Mouse (Mus musculus): Measurements from ENCODE around the gene Blnk. TPM values are rescaled to one million over a fixed set of nuclear protein-coding genes. Genes with fewer than 3 reads are reported as not detected.

Blnk gene
- polyA plus RNA-seq, 1 experiment from 2014 or later, result 23.8 TPM

- H3K4me3 ChIP-seq (ENCODE audit: low read depth, low read length), result no peak overlapping the region
- H3K4me1 ChIP-seq (replicated peaks; ENCODE audit: control insufficient read depth, insufficient read depth, low read length), result no peaks in the 10 kb centered on the region
- ATAC-seq, result no peak
- H3K27ac ChIP-seq (ENCODE audit: low read depth, low read length), result no peak overlapping the region
- WGBS, result 58% methylated on average over 8 of the region's 8 CpGs
- H3K9me3 ChIP-seq (ENCODE audit: control insufficient read depth), result no peaks in the 10 kb centered on the region
- peaks cover 19% of the 10 kb centered on the region for H3K36me3 ChIP-seq (ENCODE audit: control insufficient read depth, insufficient read depth)
- H3K27me3 ChIP-seq (replicated peaks; ENCODE audit: control insufficient read depth, insufficient read depth, low read length), result no peaks in the 10 kb centered on the region
- H3K4me2 ChIP-seq (replicated peaks; ENCODE audit: low read depth), result no peak overlapping the region
- no peak for TF ChIP-seq CTCF (IDR thresholded peaks at IDR 0.05; ENCODE audit: low read depth)
- H3K9ac ChIP-seq (ENCODE audit: low read depth, low read length), result no peak overlapping the region
Measured at GRCm38 (mm10) chr19:40935376-40935775, 59.0 kb downstream of the Blnk start.

- 68% methylated on average over 9 of the region's 9 CpGs for WGBS
- TF ChIP-seq CTCF (IDR thresholded peaks at IDR 0.05; ENCODE audit: low read depth), result no peak
- Histone ChIP-seq H3K4me2 (replicated peaks; ENCODE audit: low read depth) (no peak overlapping the region), H3K36me3 (ENCODE audit: control insufficient read depth, insufficient read depth) (peaks cover 13% of the 10 kb centered on the region), H3K4me3 (ENCODE audit: low read depth, low read length) (no peak overlapping the region), H3K27ac (ENCODE audit: low read depth, low read length) (no peak overlapping the region), H3K9me3 (ENCODE audit: control insufficient read depth) (no peaks in the 10 kb centered on the region), H3K27me3 (replicated peaks; ENCODE audit: control insufficient read depth, insufficient read depth, low read length) (no peaks in the 10 kb centered on the region), H3K4me1 (replicated peaks; ENCODE audit: control insufficient read depth, insufficient read depth, low read length) (no peaks in the 10 kb centered on the region), H3K9ac (ENCODE audit: low read depth, low read length) (no peak overlapping the region)
- ATAC-seq, result no peak
Measured at GRCm38 (mm10) chr19:40931581-40932369, 62.6 kb downstream of the Blnk start.

- no peak for ATAC-seq
- 1% methylated on average over 6 of the region's 6 CpGs for WGBS
Measured at GRCm38 (mm10) chr19:40895393-40895703, 99.0 kb downstream of the Blnk start.

GRCm38 (mm10) chr19:40894519-40895392 lies 99.6 kb downstream of the Blnk start, which contains the start of gene Zfp518a:
Zfp518a (plus strand) TSS chr19:40894705.
- no peaks in the 10 kb centered on the region; the same call in 1 of the 2 replicates for H3K4me1 ChIP-seq (replicated peaks; ENCODE audit: control insufficient read depth, insufficient read depth, low read length)
- under 1% methylated on average over 83 of the region's 89 CpGs for WGBS
- H3K9me3 ChIP-seq (ENCODE audit: control insufficient read depth), result 0 out of 2 replicates have a peak, but pooled peaks cover 5% of the 10 kb centered on the region
- 0 out of 2 replicates have a peak, but pooled peaks cover 10% of the 10 kb centered on the region for H3K27me3 ChIP-seq (replicated peaks; ENCODE audit: control insufficient read depth, insufficient read depth, low read length)
- peak; percentile 97 for ATAC-seq
- H3K4me3 ChIP-seq (ENCODE audit: low read depth, low read length), result peak within 1 kb of the TSS; percentile 86
- no peak for TF ChIP-seq CTCF (IDR thresholded peaks at IDR 0.05; ENCODE audit: low read depth)
- peak within 1 kb of the TSS; percentile 85 for H3K27ac ChIP-seq (ENCODE audit: low read depth, low read length)
- H3K4me2 ChIP-seq (replicated peaks; ENCODE audit: low read depth), result peak within 1 kb of the TSS; percentile 76
- peak within 1 kb of the TSS; percentile 73 for H3K9ac ChIP-seq (ENCODE audit: low read depth, low read length)
- no peaks in the 10 kb centered on the region for H3K36me3 ChIP-seq (ENCODE audit: control insufficient read depth, insufficient read depth)

More at GRCm38 (mm10) chr19:40895393-40895703, 99.0 kb downstream of the Blnk start:
- 0 out of 2 replicates have a peak, but pooled peaks cover 9% of the 10 kb centered on the region for H3K27me3 ChIP-seq (replicated peaks; ENCODE audit: control insufficient read depth, insufficient read depth, low read length)
- peak overlapping the region; percentile 86 for H3K4me3 ChIP-seq (ENCODE audit: low read depth, low read length)
- no peaks in the 10 kb centered on the region; the same call in 1 of the 2 replicates for H3K4me1 ChIP-seq (replicated peaks; ENCODE audit: control insufficient read depth, insufficient read depth, low read length)
- peak overlapping the region; percentile 76 for H3K4me2 ChIP-seq (replicated peaks; ENCODE audit: low read depth)
- 0 out of 2 replicates have a peak, but pooled peaks cover 5% of the 10 kb centered on the region for H3K9me3 ChIP-seq (ENCODE audit: control insufficient read depth)
- no peak for TF ChIP-seq CTCF (IDR thresholded peaks at IDR 0.05; ENCODE audit: low read depth)
- H3K27ac ChIP-seq (ENCODE audit: low read depth, low read length), result peak overlapping the region; percentile 85
- no peaks in the 10 kb centered on the region for H3K36me3 ChIP-seq (ENCODE audit: control insufficient read depth, insufficient read depth)
- peak overlapping the region; percentile 73 for H3K9ac ChIP-seq (ENCODE audit: low read depth, low read length)

GRCm38 (mm10) chr19:40894071-40894506 lies 100.2 kb downstream of the Blnk start:
- H3K4me1 ChIP-seq (replicated peaks; ENCODE audit: control insufficient read depth, insufficient read depth, low read length), result no peaks in the 10 kb centered on the region; the same call in 1 of the 2 replicates
- H3K27ac ChIP-seq (ENCODE audit: low read depth, low read length), result peak overlapping the region; percentile 85
- peaks cover 14% of the 10 kb centered on the region; the same call in 1 of the 2 replicates for H3K27me3 ChIP-seq (replicated peaks; ENCODE audit: control insufficient read depth, insufficient read depth, low read length)
- WGBS, result 52% methylated on average over 21 of the region's 21 CpGs
- H3K36me3 ChIP-seq (ENCODE audit: control insufficient read depth, insufficient read depth), result no peaks in the 10 kb centered on the region
- H3K4me3 ChIP-seq (ENCODE audit: low read depth, low read length), result peak overlapping the region; percentile 86
- peak overlapping the region; percentile 76 for H3K4me2 ChIP-seq (replicated peaks; ENCODE audit: low read depth)
- TF ChIP-seq CTCF (IDR thresholded peaks at IDR 0.05; ENCODE audit: low read depth), result 0 out of 2 replicates have a peak, but pooled peaks have one; percentile 2
- ATAC-seq, result peak; percentile 48
- peak overlapping the region; percentile 73 for H3K9ac ChIP-seq (ENCODE audit: low read depth, low read length)
- 0 out of 2 replicates have a peak, but pooled peaks cover 5% of the 10 kb centered on the region for H3K9me3 ChIP-seq (ENCODE audit: control insufficient read depth)

GRCm38 (mm10) chr19:40888887-40889286 lies 105.4 kb downstream of the Blnk start:
- no peak for TF ChIP-seq CTCF (IDR thresholded peaks at IDR 0.05; ENCODE audit: low read depth)
- Histone ChIP-seq H3K4me3 (ENCODE audit: low read depth, low read length) (no peak overlapping the region), H3K9ac (ENCODE audit: low read depth, low read length) (no peak overlapping the region), H3K4me2 (replicated peaks; ENCODE audit: low read depth) (no peak overlapping the region), H3K9me3 (ENCODE audit: control insufficient read depth) (0 out of 2 replicates have a peak, but pooled peaks cover 2% of the 10 kb centered on the region), H3K4me1 (replicated peaks; ENCODE audit: control insufficient read depth, insufficient read depth, low read length) (no peaks in the 10 kb centered on the region), H3K36me3 (ENCODE audit: control insufficient read depth, insufficient read depth) (no peaks in the 10 kb centered on the region), H3K27me3 (replicated peaks; ENCODE audit: control insufficient read depth, insufficient read depth, low read length) (peaks cover 39% of the 10 kb centered on the region), H3K27ac (ENCODE audit: low read depth, low read length) (no peak overlapping the region)
- WGBS, result 70% methylated on average over 1 of the region's 1 CpGs
- ATAC-seq, result no peak

Data from intestine, postnatal 0 days (tissue).